Mouse (Mus musculus) heart, postnatal 0 days (tissue): Measurements from ENCODE around the gene Lama4.
A peak's percentile ranks its signal among the peaks of the same experiment; 100 is the strongest.

Experiments used
- CTCF ChIP-seq: IDR thresholded peaks from 2 replicates; pipeline ENCODE4 v1.5.1; 2016; ENCODE audit warnings: antibody characterized with exemption, control low read depth, low read depth
- EP300 ChIP-seq: IDR thresholded peaks from 2 replicates; pipeline ENCODE4 v1.6.1; 2016; ENCODE audit warnings: antibody characterized with exemption, low read depth

DNA sequence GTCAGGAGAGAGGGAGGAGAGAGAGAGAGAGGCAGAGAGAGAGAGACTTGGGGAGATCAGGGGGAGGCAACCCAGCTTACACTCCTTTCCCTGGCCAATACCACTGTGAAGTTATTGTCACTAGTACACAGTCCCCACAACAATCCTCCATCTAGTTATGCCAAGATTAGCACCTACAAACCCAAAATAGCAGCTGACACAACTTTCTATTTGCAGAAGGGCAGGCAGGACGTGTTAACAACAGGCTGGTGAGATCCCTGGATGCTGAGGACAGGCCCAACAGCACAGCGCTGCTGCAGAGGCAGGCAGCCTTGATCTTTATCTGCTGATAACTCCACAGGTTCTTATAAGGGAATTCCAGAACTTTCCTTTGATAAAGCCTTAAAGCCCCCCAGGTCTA lies 3.4 kb upstream of the Lama4 start:
- TF ChIP-seq CTCF (no peak), EP300 (peak; percentile 53; the same call in 1 of the 2 replicates)
